Mouse (Mus musculus) right cerebral cortex, adult 2 months (tissue): ENCODE results near the gene Olfr1418.
"Not testable (repeated sequence)": the region's sequence is repeated elsewhere in the genome, so short reads cannot be mapped to it uniquely, and the experiment has no call there.

Source experiments
- DNase-seq, 2 experiments: peaks; one replicate each; pipeline ENCODE4 v3.0.0; 2021 to 2022; ENCODE audit warnings: low spot score in 2 of 2

Gene Olfr1418

GRCm38 (mm10) chr19:11860966-11861365, at the start of gene Olfr1418:
Gene Olfr1418 (minus strand): TSS chr19:11861066.
- DNase-seq = no peak

GRCm38 (mm10) chr19:11886265-11886664, 25.4 kb upstream of the Olfr1418 start, which contains the start of gene Olfr1420:
Gene Olfr1420 (plus strand): TSS chr19:11886565.
- DNase-seq = no peak

- not testable (repeated sequence) for DNase-seq
Observed at GRCm38 (mm10) chr19:11878404-11878803, 17.5 kb upstream of the Olfr1418 start.

- no peak for DNase-seq
Observed at GRCm38 (mm10) chr19:11875006-11875405, 14.1 kb upstream of the Olfr1418 start, which contains the start of gene Olfr1419. Gene Olfr1419 (minus strand): TSS chr19:11875106.

GRCm38 (mm10) chr19:11867837-11868236, 7.0 kb upstream of the Olfr1418 start:
- no peak for DNase-seq

- DNase-seq = no peak
Observed at GRCm38 (mm10) chr19:11856506-11856905, 4.4 kb downstream of the Olfr1418 start.

GRCm38 (mm10) chr19:11854821-11855220, 6.0 kb downstream of the Olfr1418 start:
- no peak for DNase-seq

GRCm38 (mm10) chr19:11852652-11853051, 8.2 kb downstream of the Olfr1418 start:
- no peak for DNase-seq

GRCm38 (mm10) chr19:11846333-11846732, 14.5 kb downstream of the Olfr1418 start:
- no peak for DNase-seq

GRCm38 (mm10) chr19:11839119-11839518, 21.7 kb downstream of the Olfr1418 start, which contains the start of gene Olfr1417:
Gene Olfr1417 (minus strand): TSS chr19:11839219.
- no peak for DNase-seq

- DNase-seq = no peak
Observed at GRCm38 (mm10) chr19:11823346-11824065, 37.4 kb downstream of the Olfr1418 start.

- DNase-seq = no peak
Observed at GRCm38 (mm10) chr19:11820211-11820610, 40.7 kb downstream of the Olfr1418 start.

- DNase-seq = peak; percentile 39 to 52
Observed at GRCm38 (mm10) chr19:11819800-11820199, 41.1 kb downstream of the Olfr1418 start.

GRCm38 (mm10) chr19:11819143-11819700, 41.6 kb downstream of the Olfr1418 start, which contains the start of gene Stx3:
Gene Stx3 (minus strand): TSS chr19:11819403.
- DNase-seq = peak in 1 of 2 experiments; percentile 19

- peak; percentile 35 to 47 for DNase-seq
Observed at GRCm38 (mm10) chr19:11818199-11819142, 42.4 kb downstream of the Olfr1418 start.

GRCm38 (mm10) chr19:11817586-11817985, 43.3 kb downstream of the Olfr1418 start:
- no peak for DNase-seq

GRCm38 (mm10) chr19:11816706-11817105, 44.2 kb downstream of the Olfr1418 start:
- DNase-seq = no peak

GRCm38 (mm10) chr19:11814742-11815333, 46.0 kb downstream of the Olfr1418 start:
- DNase-seq = no peak

GRCm38 (mm10) chr19:11813649-11814048, 47.2 kb downstream of the Olfr1418 start:
- no peak for DNase-seq

- DNase-seq = no peak
Observed at GRCm38 (mm10) chr19:11813136-11813535, 47.7 kb downstream of the Olfr1418 start.

- DNase-seq = no peak
Observed at GRCm38 (mm10) chr19:11811688-11812365, 49.0 kb downstream of the Olfr1418 start.
